Mouse (Mus musculus): ENCODE data around the gene Ifi44.

Gene Ifi44

GRCm38 (mm10) chr3:151749737-151750136 lies at the start of gene Ifi44:
Gene Ifi44 (minus strand): TSS chr3:151749960.
- DNase-seq (ENCODE audit: low read depth in 2 of 2, low spot score in 2 of 2): no peak

- no peak for DNase-seq (ENCODE audit: low read depth in 2 of 2, low spot score in 2 of 2)
Measured at GRCm38 (mm10) chr3:151788622-151789021, 38.9 kb upstream of the Ifi44 start.

GRCm38 (mm10) chr3:151775089-151775488 lies 25.3 kb upstream of the Ifi44 start:
- DNase-seq (ENCODE audit: low read depth in 2 of 2, low spot score in 2 of 2): no peak

- no peak for DNase-seq (ENCODE audit: low read depth in 2 of 2, low spot score in 2 of 2)
Measured at GRCm38 (mm10) chr3:151771074-151771473, 21.3 kb upstream of the Ifi44 start.

GRCm38 (mm10) chr3:151748514-151748913 lies 1.2 kb downstream of the Ifi44 start:
- no peak for DNase-seq (ENCODE audit: low read depth in 2 of 2, low spot score in 2 of 2)

GRCm38 (mm10) chr3:151746058-151746457 lies 3.7 kb downstream of the Ifi44 start:
- DNase-seq (ENCODE audit: low read depth in 2 of 2, low spot score in 2 of 2): no peak

- no peak for DNase-seq (ENCODE audit: low read depth in 2 of 2, low spot score in 2 of 2)
Measured at GRCm38 (mm10) chr3:151742223-151742622, 7.5 kb downstream of the Ifi44 start.

GRCm38 (mm10) chr3:151716246-151716645 lies 33.5 kb downstream of the Ifi44 start:
- no peak for DNase-seq (ENCODE audit: low read depth in 2 of 2, low spot score in 2 of 2)

GRCm38 (mm10) chr3:151707335-151707734 lies 42.4 kb downstream of the Ifi44 start:
- no peak for DNase-seq (ENCODE audit: low read depth in 2 of 2, low spot score in 2 of 2)

All from CD8-positive naive resting alpha-beta T cell, adult 2 months (primary cell).